Mouse (Mus musculus): ENCODE measurements at regions not wholly inside any gene's neighbourhood (a gene's known extent, or its start where the extent isn't known, plus 50 kb on each side); places are given as distances from the start of the nearest gene placed in this dataset.
"Not testable (repeated sequence)": the region's sequence is repeated elsewhere in the genome, so short reads cannot be mapped to it uniquely, and the experiment has no call there.

- DNase-seq (ENCODE audit: extremely low spot score): not testable (repeated sequence)
These were observed 424.2 kb downstream of the Cdh10 start for GRCm38 (mm10) chr15:19242962-19243361.

GRCm38 (mm10) chr15:19247489-19247888 lies 428.7 kb downstream of the Cdh10 start:
- no peak for DNase-seq (ENCODE audit: extremely low spot score)

DNA sequence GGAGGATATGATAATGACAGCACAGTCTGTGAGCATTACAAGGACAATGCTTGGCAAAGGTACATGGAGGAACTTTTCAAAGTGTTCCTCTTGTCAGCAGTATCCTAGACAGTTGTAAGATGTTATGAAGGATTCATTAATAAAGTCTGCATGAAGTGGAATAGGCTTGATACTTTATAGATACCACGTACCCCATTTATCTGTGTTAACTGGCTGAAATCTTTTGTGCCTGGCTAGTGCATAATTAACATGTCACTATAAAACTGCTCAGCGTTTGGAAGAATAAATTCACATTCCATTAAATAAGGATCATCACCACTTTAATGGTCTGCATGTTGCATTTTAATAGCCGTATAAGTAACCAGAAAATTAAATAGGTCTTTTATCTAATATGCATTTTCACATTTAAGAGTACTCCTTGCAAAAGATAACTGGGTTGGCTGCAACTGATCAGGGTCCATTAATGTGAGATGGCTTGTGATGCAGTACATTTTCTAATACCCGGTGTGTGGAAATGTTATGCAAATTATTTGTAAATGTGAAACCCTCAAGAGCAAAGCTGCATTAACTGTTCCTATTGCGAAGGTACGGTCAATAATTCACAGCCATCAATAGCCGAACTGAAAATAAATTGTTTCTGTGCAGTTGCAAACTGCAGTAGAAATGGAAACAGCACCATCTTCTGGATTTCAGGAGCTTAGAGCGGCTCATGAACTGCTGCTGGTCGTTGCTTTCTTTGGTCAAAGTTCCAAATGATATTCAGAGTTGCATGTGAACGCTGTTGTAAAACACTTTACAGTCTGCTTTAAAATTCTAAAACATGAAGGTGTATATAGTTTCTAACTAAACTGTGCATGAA lies 457.4 kb downstream of the Cdh10 start:
- peak; percentile 6 for DNase-seq (ENCODE audit: extremely low spot score)

DNA sequence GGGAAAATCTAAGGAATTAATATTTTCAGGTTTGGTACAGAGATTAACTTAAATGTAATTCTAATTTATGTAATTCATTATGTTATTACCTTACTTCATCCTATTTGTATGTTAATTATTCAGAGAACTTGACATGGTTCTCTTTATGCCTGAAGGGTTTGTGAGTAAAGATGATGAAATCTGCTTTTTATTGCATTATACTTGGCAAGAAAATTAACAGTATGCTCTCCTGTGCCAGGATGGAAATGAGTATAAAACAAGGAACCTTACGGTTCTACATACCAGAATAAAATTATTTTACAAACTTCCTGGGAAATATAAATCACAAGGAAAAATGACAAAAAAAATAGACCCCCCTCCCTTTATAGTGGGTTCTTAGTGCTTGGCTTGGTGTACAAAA lies 497.6 kb downstream of the Cdh10 start:
- no peak for DNase-seq (ENCODE audit: extremely low spot score)

DNA sequence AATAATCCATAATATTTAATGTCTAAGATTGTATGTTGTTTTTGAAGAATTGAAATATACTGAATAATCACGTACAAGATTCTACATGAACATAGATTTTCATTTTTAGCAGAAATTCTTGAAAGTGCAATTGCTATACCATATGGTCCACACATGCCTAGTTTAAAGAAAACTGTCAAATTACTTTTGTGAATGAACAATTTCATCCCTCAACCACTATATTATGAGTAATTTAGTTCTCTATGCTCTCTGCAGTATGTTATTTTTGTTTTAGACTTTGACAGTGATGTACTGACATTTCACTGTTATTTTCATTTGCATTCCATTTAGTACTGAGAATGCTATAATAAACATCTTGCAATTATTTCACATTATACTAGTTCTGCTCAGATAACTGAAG lies 537.6 kb downstream of the Cdh10 start:
- DNase-seq (ENCODE audit: extremely low spot score): no peak

DNA sequence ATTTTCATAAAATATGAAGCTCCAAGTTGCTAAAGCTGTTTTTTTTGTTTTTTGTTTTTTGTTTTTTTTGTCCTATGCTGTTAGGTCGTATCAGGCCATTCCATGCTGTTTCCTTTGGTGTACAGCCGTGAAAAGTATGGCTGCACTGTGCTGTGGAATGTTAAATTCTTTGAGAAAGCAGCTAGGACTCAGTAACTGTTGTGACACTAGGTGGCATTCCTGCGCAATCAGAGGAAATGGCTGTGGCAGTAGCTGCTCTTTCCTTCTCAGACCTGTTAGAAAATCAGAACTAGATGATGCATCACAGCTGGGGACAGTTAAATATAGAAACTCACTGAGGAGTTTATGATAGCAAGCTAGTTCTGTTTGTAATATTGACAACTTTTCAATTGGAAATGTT lies 541.9 kb downstream of the Cdh10 start:
- peak; percentile 14 for DNase-seq (ENCODE audit: extremely low spot score)

GRCm38 (mm10) chr15:19389951-19390350 lies 571.2 kb downstream of the Cdh10 start:
- no peak for DNase-seq (ENCODE audit: extremely low spot score)

DNA sequence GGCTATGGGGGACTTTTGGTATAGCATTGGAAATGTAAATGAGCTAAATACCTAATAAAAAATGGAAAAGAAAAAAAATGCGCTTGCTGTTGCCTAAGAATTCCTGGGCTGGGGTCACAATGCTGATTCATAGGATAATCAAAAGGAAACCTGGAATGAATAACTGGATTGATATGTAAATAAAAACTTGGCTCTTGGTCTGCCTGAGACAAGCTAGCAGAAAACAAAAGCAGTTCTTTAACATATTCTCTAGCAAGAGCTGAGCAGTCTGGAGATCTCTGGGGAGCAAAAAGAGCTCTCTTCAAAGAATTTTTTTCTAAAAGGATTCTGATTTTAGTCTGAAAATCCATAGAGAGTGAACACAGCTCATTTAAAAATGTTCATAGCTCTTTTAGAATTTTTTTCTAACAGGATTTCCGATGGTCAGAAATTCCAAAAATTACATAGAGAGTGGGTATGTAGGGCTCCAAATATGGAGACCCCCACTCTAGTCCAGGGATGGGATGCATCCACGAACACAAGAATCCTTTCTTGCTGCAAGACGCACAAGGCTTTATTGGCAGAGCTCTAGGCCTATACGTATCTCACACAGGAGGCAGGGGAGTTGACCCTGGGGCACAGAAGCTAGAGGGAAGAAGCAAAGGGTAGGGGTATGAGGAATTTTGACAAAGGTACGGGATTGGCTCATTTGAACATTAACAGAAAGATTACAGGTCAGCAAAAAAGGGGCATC lies 572.7 kb downstream of the Cdh10 start:
- DNase-seq (ENCODE audit: extremely low spot score): no peak

- no peak for DNase-seq (ENCODE audit: extremely low spot score)
These were observed 576.9 kb downstream of the Cdh10 start for GRCm38 (mm10) chr15:19395681-19396080.
